Mouse (Mus musculus) gastrocnemius, postnatal 10 days (tissue): ENCODE results near the gene Gm20388. TPM values are rescaled to one million over a fixed set of nuclear protein-coding genes. Genes with fewer than 3 reads are reported as not detected.

Experiments used
- DNase-seq: peaks from one replicate; pipeline ENCODE4 v3.0.0; 2021; ENCODE audit warnings: mixed read lengths
- total RNA-seq, 2 experiments: library from RNA; stranded (reverse); gene quantifications; 2 replicates each; pipeline ENCODE4 v1.2.3; 2021

The Gm20388 gene
- total RNA-seq, 2 experiments from 2014 or later = 2.9 to 6.0 TPM

- DNase-seq = no peak
Measured at GRCm38 (mm10) chr8:121749501-121749900, 1838.9 kb downstream of the Gm20388 start.

- no peak for DNase-seq
Measured at GRCm38 (mm10) chr8:121750512-121750911, 1839.9 kb downstream of the Gm20388 start.

DNA sequence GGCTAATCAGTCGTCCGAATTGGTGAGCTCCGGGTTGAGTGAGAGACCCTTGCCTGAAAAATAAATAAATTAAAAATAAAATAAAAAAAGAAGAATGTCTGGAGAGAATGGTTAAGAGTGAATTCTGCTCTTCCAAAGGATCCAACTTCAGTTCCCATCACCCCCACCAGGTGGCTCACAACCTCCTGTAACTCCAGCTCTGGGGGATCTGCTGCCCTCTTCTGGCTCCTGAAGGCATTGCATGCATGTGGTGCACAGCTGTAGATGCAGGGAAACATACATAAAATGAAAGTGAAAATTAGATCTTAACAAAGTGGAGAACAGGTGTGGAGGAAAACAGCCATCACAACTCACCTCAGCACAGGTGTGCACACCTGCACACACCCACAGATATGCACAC, 1840.8 kb downstream of the Gm20388 start:
- DNase-seq = peak; percentile 70

- DNase-seq = no peak
Measured at GRCm38 (mm10) chr8:121758470-121758869, 1847.8 kb downstream of the Gm20388 start.

- DNase-seq = no peak
Measured at GRCm38 (mm10) chr8:121760484-121760883, 1849.8 kb downstream of the Gm20388 start.

- peak; percentile 38 for DNase-seq
Measured at GRCm38 (mm10) chr8:121761480-121761879, 1850.8 kb downstream of the Gm20388 start.

GRCm38 (mm10) chr8:121762999-121763699, 1852.5 kb downstream of the Gm20388 start:
- DNase-seq = no peak

DNA sequence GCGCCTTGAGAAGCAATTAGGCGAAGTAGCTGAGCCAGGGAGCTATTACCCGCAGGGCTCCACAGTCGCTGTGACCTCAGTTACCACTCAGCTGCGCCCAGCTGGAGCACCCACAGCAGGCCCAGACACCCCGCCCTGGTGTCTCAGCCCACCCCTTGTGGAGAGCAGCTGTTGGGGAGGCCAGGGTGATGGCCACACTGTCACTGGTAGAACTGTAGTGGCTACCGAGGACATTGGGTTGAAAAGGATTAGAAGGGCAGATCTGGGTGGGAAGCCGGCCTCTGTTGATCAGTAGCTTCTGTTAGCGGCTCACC, 1853.0 kb downstream of the Gm20388 start:
- DNase-seq = no peak

DNA sequence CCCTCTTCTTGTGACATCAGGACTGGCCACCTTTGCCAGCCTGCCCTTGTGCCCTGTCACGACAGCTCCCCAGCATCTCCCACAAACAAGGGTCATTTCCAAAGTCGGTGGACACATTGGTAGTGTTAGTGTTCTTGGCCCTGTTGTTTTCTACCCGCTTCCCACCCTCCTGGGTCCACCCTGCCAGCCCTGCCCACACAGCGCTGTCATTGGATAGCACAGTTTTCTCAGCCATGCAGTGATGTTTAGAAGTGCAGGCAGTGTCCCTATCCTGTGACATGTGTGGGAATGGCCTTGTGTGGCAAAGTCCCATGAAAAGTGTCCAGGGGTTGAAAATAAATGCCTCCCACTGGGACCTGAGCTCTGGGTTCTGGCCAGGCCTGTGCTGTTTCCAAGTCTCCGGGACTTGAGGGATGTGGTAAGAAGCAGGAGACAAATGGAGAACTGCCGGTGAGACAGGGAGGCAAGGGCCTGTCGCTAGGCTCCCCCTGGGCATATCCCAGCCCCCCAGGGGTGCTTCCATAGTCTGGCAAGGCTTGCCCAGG, 1855.0 kb downstream of the Gm20388 start:
- no peak for DNase-seq

GRCm38 (mm10) chr8:121769095-121769494, 1858.5 kb downstream of the Gm20388 start:
- DNase-seq = no peak

- no peak for DNase-seq
Measured at GRCm38 (mm10) chr8:121769621-121770020, 1859.0 kb downstream of the Gm20388 start.

GRCm38 (mm10) chr8:121770845-121771752, 1860.5 kb downstream of the Gm20388 start:
- DNase-seq = no peak

GRCm38 (mm10) chr8:121773876-121774275, 1863.2 kb downstream of the Gm20388 start:
- no peak for DNase-seq

DNA sequence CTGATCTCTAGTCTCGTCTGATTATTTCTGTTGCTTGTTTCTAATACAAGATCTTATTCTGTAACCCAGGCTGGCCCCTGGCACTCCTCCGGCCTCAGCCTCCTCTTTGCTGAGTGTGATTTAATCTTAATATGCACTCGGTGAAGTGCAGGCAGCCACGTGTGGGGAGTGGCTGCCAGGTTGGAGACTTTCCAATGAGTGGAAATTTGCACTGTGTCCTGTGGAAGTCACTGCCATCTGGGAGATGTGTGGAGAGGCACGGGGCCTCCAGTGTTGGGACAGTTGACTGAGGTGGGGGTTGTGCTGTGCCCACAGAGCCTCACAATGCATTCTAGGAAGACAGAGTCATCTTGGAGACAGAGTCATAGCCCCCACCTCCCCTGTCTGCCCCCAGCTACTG, 1871.9 kb downstream of the Gm20388 start:
- DNase-seq = no peak

DNA sequence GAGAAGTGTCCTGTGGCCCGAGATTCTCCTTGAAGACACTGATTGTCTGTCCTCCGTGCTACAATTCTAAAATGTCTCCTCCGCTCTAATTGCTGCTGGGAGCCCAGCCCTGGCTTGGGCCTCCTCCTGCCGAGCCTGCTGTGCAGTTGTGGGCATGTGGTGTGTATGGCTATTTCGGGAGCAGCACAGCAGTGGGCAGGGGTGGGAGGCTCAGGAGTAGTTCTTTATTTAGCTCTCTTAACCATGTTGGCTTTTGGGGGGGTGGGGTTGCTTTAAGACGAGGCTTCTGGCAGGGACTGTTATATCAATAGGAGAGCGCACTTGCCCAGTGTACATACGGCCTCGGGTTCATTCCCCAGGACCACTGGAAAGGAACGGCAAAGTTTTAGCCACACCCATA, 1875.9 kb downstream of the Gm20388 start:
- no peak for DNase-seq

DNA sequence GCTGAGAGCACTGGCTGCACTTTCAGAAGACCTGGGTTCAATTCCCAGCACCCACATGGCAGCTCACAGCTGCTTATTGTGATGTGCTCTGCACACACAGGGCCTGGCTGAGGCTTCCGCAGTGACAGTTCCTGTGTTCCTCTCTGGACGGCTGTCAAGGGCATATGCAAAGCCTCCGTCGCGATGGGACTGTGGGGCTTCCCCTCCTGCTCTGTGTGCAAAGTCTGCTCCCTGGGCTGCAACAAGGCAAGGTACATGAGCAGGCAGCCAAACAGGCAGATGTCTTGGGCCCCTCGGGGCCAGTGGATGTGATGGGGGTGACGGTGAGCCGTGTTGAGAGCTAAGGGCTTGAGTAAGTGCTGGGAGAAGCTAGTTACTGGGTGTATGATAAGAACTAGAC, 1878.1 kb downstream of the Gm20388 start:
- DNase-seq = no peak

- no peak for DNase-seq
Measured at GRCm38 (mm10) chr8:121792159-121792558, 1881.5 kb downstream of the Gm20388 start.

DNA sequence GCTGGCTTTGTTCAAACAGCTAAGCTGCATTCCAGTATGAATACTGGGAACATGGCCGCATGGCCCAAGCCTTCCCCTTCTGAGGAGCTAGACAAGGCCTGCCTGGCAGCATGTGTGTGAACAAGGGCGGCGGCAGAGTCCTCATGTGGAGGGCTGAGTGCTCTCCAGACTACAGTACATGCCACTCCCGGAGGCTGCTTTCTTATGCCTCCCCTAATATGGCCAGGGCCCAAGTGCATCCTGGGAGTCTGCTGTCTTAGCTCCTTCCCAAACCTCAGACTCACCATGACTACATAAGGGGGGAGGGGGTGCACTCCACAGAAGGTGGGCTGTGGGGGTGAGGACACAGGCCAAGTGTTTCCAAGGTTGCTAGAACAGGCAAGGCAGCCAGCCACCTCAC, 1882.0 kb downstream of the Gm20388 start:
- no peak for DNase-seq

DNA sequence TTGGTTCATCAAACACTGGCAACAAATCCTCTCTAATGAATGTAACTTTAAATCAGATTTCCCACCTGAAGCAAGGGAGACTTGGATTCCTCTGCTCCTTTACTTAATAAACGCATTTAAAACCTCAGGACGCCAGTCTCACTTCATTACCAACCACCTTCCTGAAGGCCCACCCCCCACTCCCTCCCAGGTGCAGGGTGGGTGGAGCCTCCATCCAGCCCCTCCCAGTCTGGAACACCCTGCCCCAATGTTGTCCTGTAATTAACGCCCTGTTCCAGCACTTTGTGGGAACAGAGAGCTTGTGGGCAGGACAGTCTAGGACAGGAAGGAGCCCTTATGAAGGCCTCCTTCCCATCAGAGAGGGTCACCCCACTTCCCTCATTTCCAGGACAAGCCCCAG, 1883.5 kb downstream of the Gm20388 start:
- DNase-seq = no peak

GRCm38 (mm10) chr8:121795461-121795860, 1884.8 kb downstream of the Gm20388 start:
- DNase-seq = no peak

DNA sequence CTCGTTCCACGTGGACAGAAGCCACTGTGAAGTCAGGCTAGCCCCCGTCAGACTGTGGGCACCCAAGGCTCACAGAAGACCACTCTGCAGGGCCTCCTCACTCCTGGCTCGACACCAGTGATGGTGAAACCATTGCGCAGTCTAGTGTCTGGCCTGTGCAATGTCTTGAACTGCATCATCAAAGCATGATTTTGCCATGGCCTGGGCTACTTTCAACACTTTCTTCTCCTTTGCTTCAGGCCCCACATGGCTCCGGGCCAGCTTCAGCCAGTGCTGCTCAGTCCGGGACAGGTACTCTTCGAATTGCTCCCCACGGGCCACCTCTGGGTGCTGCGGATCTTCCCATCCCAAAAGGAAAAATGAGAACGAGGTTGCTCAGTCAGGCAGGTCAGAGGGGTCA, 1885.8 kb downstream of the Gm20388 start:
- no peak for DNase-seq

GRCm38 (mm10) chr8:121798401-121798800, 1887.8 kb downstream of the Gm20388 start:
- no peak for DNase-seq

- DNase-seq = no peak
Measured at GRCm38 (mm10) chr8:121804829-121805228, 1894.2 kb downstream of the Gm20388 start.
